ENCODE assay signal across 14 mouse cellular contexts in the genomic region with DNA sequence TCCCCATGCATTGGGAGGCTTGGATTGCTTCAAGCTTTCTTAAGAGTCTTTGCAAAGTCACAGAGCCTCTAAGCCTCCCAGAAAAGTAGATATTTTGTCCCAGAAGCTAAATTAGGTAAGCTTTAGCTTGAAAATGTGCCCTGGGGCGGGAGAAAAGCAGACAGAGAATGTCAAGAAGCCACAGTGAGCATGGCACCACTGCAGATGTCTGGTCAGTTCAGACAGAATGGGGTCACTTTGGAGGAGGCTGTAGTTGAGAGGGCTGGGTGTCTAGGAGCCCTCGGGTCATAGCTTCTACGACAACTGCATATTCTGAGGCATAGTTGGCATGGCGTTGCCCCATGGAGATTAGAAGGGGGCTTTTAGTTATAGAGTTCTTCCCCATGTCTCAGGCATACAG.
DNase-seq lines count a peak whose midpoint lies in the region; ATAC-seq and TF ChIP-seq lines count a peak whose summit lies in the region.
"Had no signal": no experiment of that assay in that cellular context is flagged by ENCODE, and none has a peak within 500 bp of the region (broad histone marks: within the 10 kb centered on the region; RNA-seq: fewer than 3 reads in every experiment).

No protein-coding gene starts in this region.

- no peak overlapping the region for H3K4me2 ChIP-seq in hindbrain, embryonic 14.5 days (replicated peaks)
- no peak overlapping the region for H3K4me2 ChIP-seq in neural tube, embryonic 13.5 days
- H3K4me2 ChIP-seq in intestine, embryonic 15.5 days (replicated peaks): no peak overlapping the region
- H3K4me2 ChIP-seq: neural tube, embryonic 15.5 days had no signal

- no peaks in the 10 kb centered on the region for H3K27me3 ChIP-seq in hindbrain, embryonic 10.5 days (ENCODE audit: insufficient read depth, poor library complexity, severe bottlenecking)
- H3K27me3 ChIP-seq in hindbrain, embryonic 14.5 days (ENCODE audit: control insufficient read depth, insufficient read depth, low read length): no peaks in the 10 kb centered on the region
- no peaks in the 10 kb centered on the region for H3K27me3 ChIP-seq in neural tube, embryonic 13.5 days
- H3K27me3 ChIP-seq in intestine, embryonic 15.5 days (replicated peaks): no peaks in the 10 kb centered on the region
- H3K27me3 ChIP-seq: neural tube, embryonic 15.5 days had no signal

- H3K4me3 ChIP-seq in hindbrain, embryonic 10.5 days: no peak overlapping the region
- H3K4me3 ChIP-seq in hindbrain, embryonic 14.5 days (replicated peaks; ENCODE audit: low read length): no peak overlapping the region
- no peak overlapping the region for H3K4me3 ChIP-seq in neural tube, embryonic 13.5 days
- H3K4me3 ChIP-seq in intestine, embryonic 15.5 days (replicated peaks): no peak overlapping the region
- H3K4me3 ChIP-seq in gastrocnemius, adult 2 months: no peak overlapping the region
- H3K4me3 ChIP-seq: layer of hippocampus, adult 2 months; megakaryocyte, embryonic 14.5 days; neural tube, embryonic 15.5 days had no signal

- no peak for TF ChIP-seq CTCF in gastrocnemius, adult 2 months (IDR thresholded peaks at IDR 0.05)

- H3K27ac ChIP-seq in hindbrain, embryonic 10.5 days: peak overlapping the region; percentile 70
- H3K27ac ChIP-seq in hindbrain, embryonic 14.5 days: no peak overlapping the region
- H3K27ac ChIP-seq in neural tube, embryonic 13.5 days (replicated peaks): 0 out of 2 replicates have a peak overlapping the region, but pooled peaks have one; percentile 5
- H3K27ac ChIP-seq in intestine, embryonic 15.5 days: peak overlapping the region; percentile 81
- H3K27ac ChIP-seq in gastrocnemius, adult 2 months: no peak overlapping the region

- no peak overlapping the region for H3K9ac ChIP-seq in hindbrain, embryonic 14.5 days
- no peak overlapping the region for H3K9ac ChIP-seq in neural tube, embryonic 13.5 days
- H3K9ac ChIP-seq in intestine, embryonic 15.5 days: no peak overlapping the region
- H3K9ac ChIP-seq: neural tube, embryonic 15.5 days had no signal

- H3K9me3 ChIP-seq in hindbrain, embryonic 10.5 days: no peaks in the 10 kb centered on the region
- H3K9me3 ChIP-seq in hindbrain, embryonic 14.5 days (ENCODE audit: control insufficient read depth, low read length): no peaks in the 10 kb centered on the region
- H3K9me3 ChIP-seq in neural tube, embryonic 13.5 days: no peaks in the 10 kb centered on the region
- H3K9me3 ChIP-seq in intestine, embryonic 15.5 days: no peaks in the 10 kb centered on the region
- H3K9me3 ChIP-seq: megakaryocyte, embryonic 14.5 days; neural tube, embryonic 15.5 days had no signal

- no peaks in the 10 kb centered on the region for H3K36me3 ChIP-seq in hindbrain, embryonic 10.5 days
- no peaks in the 10 kb centered on the region for H3K36me3 ChIP-seq in hindbrain, embryonic 14.5 days (replicated peaks; ENCODE audit: control insufficient read depth, insufficient read depth)
- no peaks in the 10 kb centered on the region for H3K36me3 ChIP-seq in neural tube, embryonic 13.5 days
- no peaks in the 10 kb centered on the region for H3K36me3 ChIP-seq in intestine, embryonic 15.5 days
- H3K36me3 ChIP-seq: neural tube, embryonic 15.5 days had no signal

- no peak for ATAC-seq in hindbrain, embryonic 14.5 days (ENCODE audit: low FRiP score)
- ATAC-seq in neural tube, embryonic 13.5 days (ENCODE audit: low read depth): no peak
- ATAC-seq in intestine, embryonic 15.5 days: no peak

- intact Hi-C loops in gastrocnemius, adult 2 months (cut with DNase I): no loop called here

- H3K4me1 ChIP-seq in hindbrain, embryonic 10.5 days (replicated peaks): peaks cover 73% of the 10 kb centered on the region
- 0 out of 2 replicates have a peak, but pooled peaks cover 24% of the 10 kb centered on the region for H3K4me1 ChIP-seq in hindbrain, embryonic 14.5 days (replicated peaks; ENCODE audit: control insufficient read depth, insufficient read depth, low read length)
- peaks cover 52% of the 10 kb centered on the region for H3K4me1 ChIP-seq in neural tube, embryonic 13.5 days (replicated peaks)
- peaks cover 57% of the 10 kb centered on the region for H3K4me1 ChIP-seq in intestine, embryonic 15.5 days (replicated peaks)
- H3K4me1 ChIP-seq: megakaryocyte, embryonic 14.5 days had no signal

- 66% methylated on average over 4 of the region's 4 CpGs for WGBS in hindbrain, embryonic 10.5 days
- 77% methylated on average over 4 of the region's 4 CpGs for WGBS in hindbrain, embryonic 14.5 days
- 80% methylated on average over 4 of the region's 4 CpGs for WGBS in neural tube, embryonic 13.5 days
- WGBS in intestine, embryonic 15.5 days: 43% methylated on average over 4 of the region's 4 CpGs

- DNase-seq in hindbrain, embryonic 10.5 days (ENCODE audit: low spot score): no peak
- no peak for DNase-seq in hindbrain, embryonic 14.5 days (ENCODE audit: low spot score)
- no peak for DNase-seq in neural tube, embryonic 10.5 days (ENCODE audit: extremely low spot score, low spot score)
- DNase-seq in cerebellum, adult 9-10 months: no peak
- no peak for DNase-seq in gastrocnemius, adult 2 months
- DNase-seq: adrenal gland, adult 2 months; left cerebral cortex, postnatal 4 days; lung, adult 2 months; right cerebral cortex, postnatal 14 days had no signal

Comparison
In these comparisons a context has a peak if more than half of its experiments do, and no peak if none do; other contexts are left out.
1. H3K27ac ChIP-seq: peak in hindbrain, embryonic 10.5 days (single experiment), neural tube, embryonic 13.5 days (single experiment) and intestine, embryonic 15.5 days (single experiment); none in hindbrain, embryonic 14.5 days (single experiment) and gastrocnemius, adult 2 months (single experiment).